Mouse (Mus musculus) ES-E14 (cell line): ENCODE results near the gene Polg.

ENCODE experiments used
- HCFC1 ChIP-seq: IDR thresholded peaks from 2 replicates; pipeline ENCODE4 v1.6.1; 2012; ENCODE audit warnings: low read length, inconsistent platforms, borderline replicate concordance; ENCODE audit not compliant: insufficient read depth
- MAFK ChIP-seq: IDR thresholded peaks from 2 replicates; pipeline ENCODE4 v1.6.1; 2014; ENCODE audit warnings: mild to moderate bottlenecking, low read depth, low read length, inconsistent platforms; ENCODE audit not compliant: insufficient read depth

DNA sequence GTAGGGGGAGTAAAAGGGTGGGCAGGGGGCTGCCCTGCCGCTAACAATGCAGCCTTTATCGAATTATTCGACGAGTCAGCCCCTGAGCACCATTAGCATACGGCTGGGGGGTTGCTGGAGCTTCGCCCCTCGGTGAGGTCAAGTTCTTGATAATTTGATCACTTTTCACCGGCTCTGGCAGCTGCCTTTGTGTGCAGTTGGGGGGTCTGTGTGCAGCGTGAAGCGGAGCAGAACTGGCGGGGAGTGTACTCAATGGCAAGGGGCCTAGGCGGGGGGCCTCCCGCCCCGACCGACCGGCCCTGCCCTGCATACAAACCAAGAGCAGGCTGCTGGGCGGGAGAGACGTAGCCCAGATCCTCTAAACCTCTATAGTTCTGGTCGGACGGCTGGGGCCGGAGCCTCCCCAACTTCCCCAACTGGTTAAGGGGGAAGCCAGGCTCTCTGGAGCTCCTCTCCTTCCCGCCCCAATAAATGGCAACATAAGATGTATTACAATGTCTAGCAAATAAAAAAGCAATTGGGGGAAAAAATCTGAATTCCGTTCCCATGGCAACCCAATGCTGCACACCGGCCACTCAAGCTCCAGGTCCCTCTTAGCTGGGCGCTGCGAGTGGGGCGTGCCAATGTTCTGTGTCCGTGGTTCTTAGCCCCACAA, 39.8 kb upstream of the Polg start:
- TF ChIP-seq MAFK: no peak
- no peak for TF ChIP-seq HCFC1
